Mouse (Mus musculus) CH12.LX (cell line): ENCODE data around the gene Gm26602. TPM values are rescaled to one million over a fixed set of nuclear protein-coding genes. Genes with fewer than 3 reads are reported as not detected.

Experiments
- DNase-seq: peaks from one replicate; pipeline ENCODE4 v3.0.0-alpha.2; 2013; ENCODE audit errors: extremely low read depth
- H3K27ac ChIP-seq: 2 replicates; pipeline ENCODE4 v1.5.1; 2012; ENCODE audit warnings: low read depth, mild to moderate bottlenecking, control low read depth, moderate library complexity; ENCODE audit not compliant: insufficient read depth
- H3K27me3 ChIP-seq: replicated peaks from 2 replicates; pipeline ENCODE3; 2012; ENCODE audit warnings: inconsistent platforms
- H3K36me3 ChIP-seq, 2 experiments: replicated peaks in 1 of 2; 2 replicates each; pipeline versions ENCODE3 to v1.6.1; 2012; ENCODE audit warnings: inconsistent platforms in 1 of 2, low read length in 1 of 2, mild to moderate bottlenecking in 1 of 2, mixed read lengths in 1 of 2, moderate library complexity in 1 of 2; ENCODE audit not compliant: control insufficient read depth in 1 of 2, insufficient read depth in 1 of 2
- H3K4me1 ChIP-seq, 2 experiments: 2 replicates each; pipeline ENCODE4 v1.6.1; 2012; ENCODE audit warnings: inconsistent platforms in 1 of 2, moderate library complexity in 1 of 2; ENCODE audit not compliant: insufficient read depth in 2 of 2, control insufficient read depth in 1 of 2
- H3K4me2 ChIP-seq: 2 replicates; pipeline ENCODE4 v1.6.1; 2012; ENCODE audit warnings: low read depth, mild to moderate bottlenecking, control low read depth; ENCODE audit not compliant: poor library complexity, insufficient read depth, severe bottlenecking
- H3K4me3 ChIP-seq, 3 experiments: fragments of 150-350 bp in 1 of 3; sonication (generic) in 1 of 3; replicated peaks in 1 of 3; 2 replicates each; pipeline versions ENCODE3 to v1.5.1; 2011 to 2012; ENCODE audit warnings: low read depth in 2 of 3, low read length in 2 of 3, mild to moderate bottlenecking in 2 of 3, moderate library complexity in 2 of 3, control low read depth in 1 of 3, improper control_type of control experiment in 1 of 3, inconsistent platforms in 1 of 3, mixed read lengths in 1 of 3; ENCODE audit not compliant: poor library complexity in 1 of 3
- H3K79me2 ChIP-seq: replicated peaks from 2 replicates; pipeline ENCODE4 v1.6.1; 2012; ENCODE audit warnings: mild to moderate bottlenecking, moderate library complexity; ENCODE audit not compliant: control insufficient read depth, poor library complexity, insufficient read depth, severe bottlenecking; ENCODE audit errors: extremely low read depth
- H3K9ac ChIP-seq: 2 replicates; pipeline ENCODE4 v1.6.1; 2012; ENCODE audit warnings: low read depth, mild to moderate bottlenecking, control low read depth, moderate library complexity; ENCODE audit not compliant: insufficient read depth
- H3K9me3 ChIP-seq: replicated peaks from 2 replicates; pipeline ENCODE3; 2012; ENCODE audit warnings: low read length, inconsistent platforms, mixed read lengths
- BHLHE40 ChIP-seq: IDR thresholded peaks from 2 replicates; pipeline ENCODE4 v1.6.1; 2011; ENCODE audit warnings: mild to moderate bottlenecking, low read depth, low read length, improper control_type of control experiment
- CHD1 ChIP-seq: IDR thresholded peaks from 2 replicates; pipeline ENCODE4 v1.6.1; 2012; ENCODE audit warnings: low read depth, low read length, improper control_type of control experiment, inconsistent platforms
- CHD2 ChIP-seq: IDR thresholded peaks from 2 replicates; pipeline ENCODE4 v1.6.1; 2011; ENCODE audit warnings: low read length, improper control_type of control experiment
- E2F4 ChIP-seq: IDR thresholded peaks from 2 replicates; pipeline ENCODE4 v1.6.1; 2011; ENCODE audit warnings: low read depth, low read length, improper control_type of control experiment; ENCODE audit not compliant: insufficient replicate concordance
- ELF1 ChIP-seq: IDR thresholded peaks from 2 replicates; pipeline ENCODE4 v1.6.1; 2014; ENCODE audit warnings: low read depth, mild to moderate bottlenecking, inconsistent platforms, low read length, improper control_type of control experiment
- EP300 ChIP-seq: IDR thresholded peaks from 2 replicates; pipeline ENCODE4 v1.6.1; 2011; ENCODE audit warnings: low read length, improper control_type of control experiment
- HCFC1 ChIP-seq: IDR thresholded peaks from 2 replicates; pipeline ENCODE4 v1.6.1; 2012; ENCODE audit warnings: low read depth, mild to moderate bottlenecking, inconsistent platforms, low read length, improper control_type of control experiment
- IRF4 ChIP-seq: IDR thresholded peaks from 2 replicates; pipeline ENCODE4 v1.6.1; 2014; ENCODE audit warnings: low read depth, mild to moderate bottlenecking, inconsistent platforms, low read length, improper control_type of control experiment
- JUN ChIP-seq: IDR thresholded peaks from 2 replicates; pipeline ENCODE4 v1.6.1; 2011; ENCODE audit warnings: low read depth, mild to moderate bottlenecking, low read length, improper control_type of control experiment, moderate library complexity; ENCODE audit not compliant: insufficient read depth
- JUND ChIP-seq: conservative IDR thresholded peaks from 2 replicates; pipeline ENCODE4 v1.6.1; 2011; ENCODE audit warnings: low read depth, low read length, improper control_type of control experiment
- KAT2A ChIP-seq: IDR thresholded peaks from 2 replicates; pipeline ENCODE4 v1.6.1; 2012; ENCODE audit warnings: low read length, improper control_type of control experiment, inconsistent platforms; ENCODE audit not compliant: insufficient replicate concordance
- MAFK ChIP-seq: IDR thresholded peaks from 2 replicates; pipeline ENCODE4 v1.6.1; 2011; ENCODE audit warnings: low read length, improper control_type of control experiment; ENCODE audit not compliant: insufficient replicate concordance
- MAX ChIP-seq: IDR thresholded peaks from 2 replicates; pipeline ENCODE4 v1.6.1; 2011; ENCODE audit warnings: low read length, improper control_type of control experiment
- MAZ ChIP-seq: IDR thresholded peaks from 2 replicates; pipeline ENCODE4 v1.6.1; 2012; ENCODE audit warnings: low read depth, mild to moderate bottlenecking, inconsistent platforms, low read length, improper control_type of control experiment, moderate library complexity
- MEF2A ChIP-seq: IDR thresholded peaks from 2 replicates; pipeline ENCODE4 v1.6.1; 2014; ENCODE audit warnings: low read depth, mild to moderate bottlenecking, inconsistent platforms, low read length, improper control_type of control experiment, borderline replicate concordance
- MYC ChIP-seq: IDR thresholded peaks from 2 replicates; pipeline ENCODE4 v1.6.1; 2011; ENCODE audit warnings: low read depth, mild to moderate bottlenecking, improper control_type of control experiment, low read length
- POLR2A ChIP-seq: IDR thresholded peaks from 2 replicates; pipeline ENCODE4 v1.6.1; 2011; ENCODE audit warnings: low read depth, mild to moderate bottlenecking, improper control_type of control experiment, low read length
- POLR2AphosphoS2 ChIP-seq: IDR thresholded peaks from 2 replicates; pipeline ENCODE4 v1.6.1; 2011; ENCODE audit warnings: low read depth, low read length, improper control_type of control experiment
- RAD21 ChIP-seq: IDR thresholded peaks from 2 replicates; pipeline ENCODE4 v1.6.1; 2011; ENCODE audit warnings: low read depth, mild to moderate bottlenecking, low read length, improper control_type of control experiment, moderate library complexity
- RCOR1 ChIP-seq: conservative IDR thresholded peaks from 2 replicates; pipeline ENCODE4 v1.6.1; 2012; ENCODE audit warnings: low read depth, mild to moderate bottlenecking, inconsistent platforms, low read length, improper control_type of control experiment
- SIN3A ChIP-seq: IDR thresholded peaks from 2 replicates; pipeline ENCODE4 v1.6.1; 2012; ENCODE audit warnings: low read length, improper control_type of control experiment, inconsistent platforms
- TBP ChIP-seq: conservative IDR thresholded peaks from 2 replicates; pipeline ENCODE4 v1.6.1; 2011; ENCODE audit warnings: low read depth, low read length, improper control_type of control experiment
- UBTF ChIP-seq: IDR thresholded peaks from 2 replicates; pipeline ENCODE4 v1.6.1; 2012; ENCODE audit warnings: low read depth, mild to moderate bottlenecking, inconsistent platforms, low read length, improper control_type of control experiment, moderate library complexity
- ZC3H11A ChIP-seq: IDR thresholded peaks from 2 replicates; pipeline ENCODE4 v1.6.1; 2012; ENCODE audit warnings: low read depth, mild to moderate bottlenecking, inconsistent platforms, low read length, improper control_type of control experiment
- ZKSCAN1 ChIP-seq: IDR thresholded peaks from 2 replicates; pipeline ENCODE4 v1.6.1; 2012; ENCODE audit warnings: low read depth, inconsistent platforms, low read length, improper control_type of control experiment, borderline replicate concordance
- ZMIZ1 ChIP-seq: IDR thresholded peaks from 2 replicates; pipeline ENCODE4 v1.6.1; 2012; ENCODE audit warnings: low read depth, mild to moderate bottlenecking, inconsistent platforms, low read length, improper control_type of control experiment
- ZNF384 ChIP-seq: IDR thresholded peaks from 2 replicates; pipeline ENCODE4 v1.6.1; 2012; ENCODE audit warnings: low read depth, low read length, improper control_type of control experiment, inconsistent platforms
- dilution Hi-C: fragments of 300-500 bp; cut with MboI; formaldehyde crosslinking; loops from 2 replicates; pipeline ENCODE4 v1.14.3; 2020; ENCODE audit warnings: low sequenced_read_pairs; ENCODE audit not compliant: extremely low pct_unique_long_range_greater_than_20kb, extremely low pct_ligation_motif_present
- in situ Hi-C: fragments of 300-500 bp; cut with MboI; formaldehyde crosslinking; loops from 3 replicates; pipeline ENCODE4 v1.14.3; 2019; ENCODE audit warnings: low sequenced_read_pairs, low pct_ligation_motif_present, low pct_unique_long_range_greater_than_20kb, mixed read lengths
- polyA plus RNA-seq: library from polyadenylated mRNA; unstranded; fragments of >175 nt; gene quantifications from 2 replicates; pipeline ENCODE4 v1.2.1, GENCODE M21; 2012; ENCODE audit warnings: low read depth; ENCODE audit not compliant: insufficient read length
- total RNA-seq, 2 experiments: library from RNA; depleted of rRNA; stranded (reverse); fragments of 300-350 nt in 1 of 2; fragments of >200 nt in 1 of 2; gene quantifications; 2 replicates each; pipeline ENCODE4 v1.2.3; 2012 to 2014

Gm26602 gene
- total and polyA plus RNA-seq, 3 experiments: 8.1 TPM; not detected in 2

DNA sequence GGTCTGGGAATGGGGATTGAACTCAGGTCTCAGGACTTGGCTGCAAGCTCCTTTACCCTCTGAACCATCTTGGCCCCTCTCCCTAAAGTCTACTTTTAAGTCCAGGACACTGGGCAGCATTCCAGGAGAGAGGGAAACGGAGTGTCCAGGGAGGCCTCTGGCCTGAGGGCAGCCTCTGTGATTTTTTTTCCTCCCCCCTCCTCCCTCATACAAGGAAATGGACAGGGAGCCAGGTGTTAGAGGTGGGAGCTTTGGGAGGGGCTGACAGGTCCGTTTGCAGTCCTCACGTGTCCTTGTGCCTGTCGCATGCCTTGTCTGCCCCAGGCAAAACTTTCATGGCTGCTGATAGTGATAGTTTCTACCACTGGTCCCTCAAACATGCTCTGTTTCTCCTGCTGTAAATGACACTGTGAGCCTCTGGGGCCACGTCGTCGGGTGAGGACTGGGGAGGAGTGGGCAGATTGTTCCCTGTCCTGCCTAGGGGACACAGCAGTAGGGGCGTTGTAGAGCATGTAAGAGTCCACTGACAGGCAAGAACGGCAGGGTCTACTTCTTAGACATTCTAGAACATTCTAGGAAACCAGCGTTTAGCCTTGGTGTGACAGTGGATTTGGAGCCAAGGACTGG lies 25.7 kb downstream of the Gm26602 start (continued):
- no peak for TF ChIP-seq IRF4
- TF ChIP-seq UBTF: 0 out of 2 replicates have a peak, but pooled peaks have one; percentile 58
- TF ChIP-seq MEF2A: no peak
- TF ChIP-seq ZNF384: no peak
- TF ChIP-seq, all 38 proteins: peak for 8

DNA sequence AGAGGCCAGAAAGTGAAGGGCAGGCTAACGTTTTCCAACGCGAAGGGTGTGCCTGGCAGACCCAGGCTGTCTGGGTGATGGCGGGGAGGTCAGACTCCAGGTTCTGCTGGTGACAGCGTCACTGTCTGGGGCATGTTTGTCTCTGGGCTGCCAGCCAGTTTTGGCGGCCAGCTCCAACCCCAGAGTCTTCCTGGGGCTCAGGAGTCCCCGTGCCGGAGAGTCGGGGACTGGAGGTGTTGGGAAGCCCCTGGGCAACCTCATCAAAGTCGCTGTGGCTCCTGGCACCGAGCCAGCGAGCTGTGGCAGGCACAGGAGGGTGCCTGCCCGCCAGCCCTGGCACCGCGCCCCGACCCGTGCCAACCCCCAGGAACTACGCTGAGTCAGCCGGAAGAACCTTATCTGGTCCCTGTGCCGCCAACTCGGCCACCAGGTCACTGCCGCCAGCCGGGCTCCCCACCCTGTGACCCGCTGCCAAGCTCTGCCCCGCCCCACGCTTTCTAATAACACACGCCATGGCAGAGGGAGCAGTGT lies 26.3 kb downstream of the Gm26602 start:
- in situ Hi-C loops: no loop called here
- dilution Hi-C loops: no loop called here
- H3K27ac ChIP-seq: peak overlapping the region; percentile 97
- H3K4me3 ChIP-seq: peak overlapping the region in 1 of 3 experiments; percentile 40
- no peaks in the 10 kb centered on the region for H3K27me3 ChIP-seq
- DNase-seq: no peak
- peaks cover 79 to 96% of the 10 kb centered on the region in 2 experiments for H3K4me1 ChIP-seq
- H3K9me3 ChIP-seq: no peaks in the 10 kb centered on the region
- peak overlapping the region; percentile 33 for H3K4me2 ChIP-seq
- TF ChIP-seq SIN3A (no peak), BHLHE40 (peak; percentile 60), JUN (no peak), POLR2AphosphoS2 (no peak), CHD2 (no peak), MEF2A (no peak)
- H3K79me2 ChIP-seq: peaks cover 86% of the 10 kb centered on the region
- H3K9ac ChIP-seq: peak overlapping the region; percentile 43; the same call in 1 of the 2 replicates
- H3K36me3 ChIP-seq: peaks cover 67 to 91% of the 10 kb centered on the region in 2 experiments

DNA sequence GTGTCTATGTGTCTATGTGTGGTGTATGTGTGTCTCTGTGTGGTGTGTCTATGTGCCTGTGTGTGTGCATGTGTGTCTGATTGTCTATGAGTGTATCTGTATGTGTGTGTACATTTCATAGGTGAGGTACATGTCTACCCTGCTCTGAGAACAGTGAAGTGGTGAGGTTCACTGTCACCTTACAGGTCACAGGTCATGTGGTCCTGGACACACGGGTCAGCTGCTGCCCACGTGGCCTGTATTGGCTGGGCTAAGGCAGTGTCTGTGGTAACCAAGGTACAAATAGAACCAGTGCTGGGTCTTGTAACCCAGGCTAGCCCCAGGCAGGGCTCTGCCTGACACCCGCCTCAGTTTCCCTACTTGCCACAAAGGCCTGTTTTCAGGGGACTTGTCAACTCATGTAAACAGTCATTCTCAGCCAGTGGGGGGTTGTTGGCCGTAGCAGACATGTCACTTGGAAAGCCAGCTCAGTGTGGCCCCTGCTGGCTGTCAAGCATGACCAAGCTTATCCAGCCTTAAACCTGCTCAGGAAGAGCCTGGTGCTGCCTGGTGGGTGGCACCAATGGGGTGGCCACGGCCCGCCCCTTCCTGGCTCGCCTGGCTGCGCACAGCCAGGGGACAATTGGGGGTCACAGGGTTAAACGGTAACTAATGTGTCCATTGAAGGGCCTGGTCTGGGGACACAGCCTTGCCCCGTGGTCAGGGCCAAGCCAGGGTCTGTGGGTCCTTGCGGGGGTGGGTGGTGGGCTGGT lies 27.3 kb downstream of the Gm26602 start:
- H3K4me1 ChIP-seq: peaks cover 79 to 96% of the 10 kb centered on the region in 2 experiments
- no peaks in the 10 kb centered on the region for H3K27me3 ChIP-seq
- H3K79me2 ChIP-seq: peaks cover 86% of the 10 kb centered on the region
- DNase-seq: no peak
- H3K9me3 ChIP-seq: no peaks in the 10 kb centered on the region
- in situ Hi-C loops: no loop called here
- peak overlapping the region in 1 of 3 experiments; percentile 40 for H3K4me3 ChIP-seq
- H3K9ac ChIP-seq: no peak overlapping the region
- dilution Hi-C loops: no loop called here
- peaks cover 61 to 90% of the 10 kb centered on the region in 2 experiments for H3K36me3 ChIP-seq
- no peak overlapping the region; the same call in 1 of the 2 replicates for H3K4me2 ChIP-seq
- peak overlapping the region; percentile 97 for H3K27ac ChIP-seq
- no peak for TF ChIP-seq RAD21
- no peak for TF ChIP-seq HCFC1
- TF ChIP-seq E2F4: no peak
- no peak for TF ChIP-seq UBTF
- no peak; the same call in 1 of the 2 replicates for TF ChIP-seq MAX
- TF ChIP-seq ELF1: no peak
- TF ChIP-seq ZNF384: no peak
- TF ChIP-seq TBP: no peak
- no peak for TF ChIP-seq ZMIZ1
- peak; percentile 31; the same call in 1 of the 2 replicates for TF ChIP-seq MYC
- 0 out of 2 replicates have a peak, but pooled peaks have one; percentile 37 for TF ChIP-seq CHD1
- no peak for TF ChIP-seq ZC3H11A
- peak; percentile 23; the same call in 1 of the 2 replicates for TF ChIP-seq POLR2A
- no peak for TF ChIP-seq SIN3A
- no peak for TF ChIP-seq MAFK
- TF ChIP-seq RCOR1: no peak
- TF ChIP-seq KAT2A: no peak
- TF ChIP-seq MAZ: no peak
- no peak for TF ChIP-seq ZKSCAN1
- TF ChIP-seq IRF4: no peak
- no peak for TF ChIP-seq CHD2
- TF ChIP-seq JUND: no peak
- TF ChIP-seq EP300: no peak
